Mouse (Mus musculus): ENCODE data around the gene Plppr2. TPM values are rescaled to one million over a fixed set of nuclear protein-coding genes. Genes with fewer than 3 reads are reported as not detected.

Plppr2 gene
- polyA plus RNA-seq (2012; rRNA removed) (2.6 and 3.9 TPM in 2 replicates), polyA plus RNA-seq (2014; fragmentation: Nextera tagmentation; extraction: Ambion mirVana) (0.99 and 1.3 TPM in 2 replicates)

DNA sequence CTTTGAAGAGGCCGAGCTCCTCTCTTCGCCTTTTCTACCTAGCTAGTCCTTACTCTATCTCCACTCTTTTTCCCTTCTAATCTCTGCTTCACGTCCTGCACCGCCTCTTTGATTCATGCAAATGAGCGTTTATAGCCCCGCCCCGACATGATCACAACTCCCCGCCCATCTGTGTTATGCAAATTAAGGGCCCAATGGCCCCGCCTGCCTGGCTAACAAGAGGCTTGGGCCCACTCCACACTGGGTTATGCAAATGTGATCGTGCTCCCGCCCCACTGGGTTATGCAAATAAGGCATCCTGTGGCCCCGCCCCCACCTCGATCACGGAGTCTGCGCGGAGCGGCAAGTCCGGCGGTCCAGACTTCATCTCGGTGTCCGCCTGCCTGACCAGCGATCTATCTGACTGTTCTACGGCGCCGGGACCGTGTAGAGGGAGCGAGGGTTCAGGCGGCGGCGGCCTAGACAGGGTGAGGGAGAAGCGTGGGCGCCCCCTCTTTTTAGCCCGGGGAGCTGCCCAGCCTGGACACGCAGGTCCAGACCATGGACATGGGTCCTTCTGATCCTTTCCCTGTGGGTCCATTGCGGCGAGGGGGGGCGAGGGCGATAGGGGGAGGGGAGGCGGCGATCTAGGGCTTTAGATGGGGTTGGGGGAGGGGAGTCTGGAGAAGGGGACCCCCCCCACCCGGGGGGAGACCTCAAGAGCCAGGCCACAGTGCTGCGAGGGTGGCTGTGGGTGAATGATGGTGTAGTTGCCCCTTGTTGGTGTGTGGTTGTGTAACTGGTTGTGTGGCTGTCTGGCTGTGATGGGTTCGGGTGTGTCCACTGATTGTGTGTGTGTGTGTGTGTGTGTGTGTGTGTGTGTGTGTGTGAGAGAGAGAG, at the start of gene Plppr2:
Plppr2 (plus strand) TSS at position 342 of the 879 bp plus-strand sequence.
- H3K4me2 ChIP-seq (ENCODE audit: low read depth) = peak within 1 kb of the TSS; percentile 67
- H3K4me3 ChIP-seq (ENCODE audit: insufficient read depth in 1 of 2, low read depth in 2 of 2, low read length in 2 of 2) = peak within 1 kb of the TSS; percentile 38 to 43
- ATAC-seq (ENCODE audit: insufficient read depth) (peak; percentile 90), DNase-seq (ENCODE audit: low read depth in 3 of 3, low spot score in 3 of 3) (peak; percentile 79 to 81 (median 80))
- 2% methylated on average over 42 of the region's 43 CpGs for WGBS (ENCODE audit: insufficient replicate concordance)
- H3K27ac ChIP-seq = no peak within 1 kb of the TSS
- TF ChIP-seq CTCF (IDR thresholded peaks at IDR 0.05; ENCODE audit: low read depth) (no peak), EP300 (IDR thresholded peaks at IDR 0.05; ENCODE audit: low read depth) (no peak)
- no peaks in the 10 kb centered on the region; a peak in 2 of 4 replicates for H3K4me1 ChIP-seq (replicated peaks; ENCODE audit: control insufficient read depth in 2 of 2, insufficient read depth in 2 of 2, low read length in 1 of 2)
- H3K9ac ChIP-seq (replicated peaks) = no peak within 1 kb of the TSS
- H3K36me3 ChIP-seq (replicated peaks; ENCODE audit: control insufficient read depth, insufficient read depth, low read depth) = no peaks in the 10 kb centered on the region
- H3K27me3 ChIP-seq (ENCODE audit: control insufficient read depth, insufficient read depth, low read length) = no peaks in the 10 kb centered on the region
- no peaks in the 10 kb centered on the region for H3K9me3 ChIP-seq (ENCODE audit: control insufficient read depth, low read length)

DNA sequence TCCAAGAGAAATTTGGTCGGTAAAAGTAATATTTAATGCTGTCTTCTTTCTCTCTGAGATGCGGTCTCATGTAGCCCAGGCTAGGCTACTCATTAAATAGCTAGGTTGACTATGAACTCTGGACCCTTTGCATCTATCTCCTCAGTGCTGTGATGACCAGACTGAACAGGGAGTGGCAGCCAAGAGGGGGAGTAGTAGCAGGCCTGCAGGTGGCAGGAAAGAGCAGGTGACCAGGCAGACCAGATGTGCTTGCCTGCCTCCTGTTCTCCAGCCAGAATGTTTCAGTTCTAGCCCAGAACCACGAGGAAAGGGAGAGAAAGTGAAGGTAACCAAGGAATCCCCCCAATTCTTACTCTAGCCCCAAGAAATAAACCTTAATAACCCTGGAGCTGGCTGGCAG, 47.6 kb upstream of the Plppr2 start:
- 48% methylated on average over 3 of the region's 3 CpGs for WGBS (ENCODE audit: insufficient replicate concordance)
- no peaks in the 10 kb centered on the region for H3K36me3 ChIP-seq (replicated peaks; ENCODE audit: control insufficient read depth, insufficient read depth, low read depth)
- no peak overlapping the region for H3K4me3 ChIP-seq (ENCODE audit: insufficient read depth in 1 of 2, low read depth in 2 of 2, low read length in 2 of 2)
- no peaks in the 10 kb centered on the region for H3K4me1 ChIP-seq (replicated peaks; ENCODE audit: control insufficient read depth in 2 of 2, insufficient read depth in 2 of 2, low read length in 1 of 2)
- no peaks in the 10 kb centered on the region for H3K9me3 ChIP-seq (ENCODE audit: control insufficient read depth, low read length)
- H3K27ac ChIP-seq = no peak overlapping the region
- TF ChIP-seq CTCF (IDR thresholded peaks at IDR 0.05; ENCODE audit: low read depth) (peak; percentile 53), EP300 (IDR thresholded peaks at IDR 0.05; ENCODE audit: low read depth) (no peak)
- H3K9ac ChIP-seq (replicated peaks) = no peak overlapping the region
- no peaks in the 10 kb centered on the region for H3K27me3 ChIP-seq (ENCODE audit: control insufficient read depth, insufficient read depth, low read length)
- ATAC-seq (ENCODE audit: insufficient read depth) (no peak), DNase-seq (ENCODE audit: low read depth in 3 of 3, low spot score in 3 of 3) (no peak)
- H3K4me2 ChIP-seq (ENCODE audit: low read depth) = no peak overlapping the region

DNA sequence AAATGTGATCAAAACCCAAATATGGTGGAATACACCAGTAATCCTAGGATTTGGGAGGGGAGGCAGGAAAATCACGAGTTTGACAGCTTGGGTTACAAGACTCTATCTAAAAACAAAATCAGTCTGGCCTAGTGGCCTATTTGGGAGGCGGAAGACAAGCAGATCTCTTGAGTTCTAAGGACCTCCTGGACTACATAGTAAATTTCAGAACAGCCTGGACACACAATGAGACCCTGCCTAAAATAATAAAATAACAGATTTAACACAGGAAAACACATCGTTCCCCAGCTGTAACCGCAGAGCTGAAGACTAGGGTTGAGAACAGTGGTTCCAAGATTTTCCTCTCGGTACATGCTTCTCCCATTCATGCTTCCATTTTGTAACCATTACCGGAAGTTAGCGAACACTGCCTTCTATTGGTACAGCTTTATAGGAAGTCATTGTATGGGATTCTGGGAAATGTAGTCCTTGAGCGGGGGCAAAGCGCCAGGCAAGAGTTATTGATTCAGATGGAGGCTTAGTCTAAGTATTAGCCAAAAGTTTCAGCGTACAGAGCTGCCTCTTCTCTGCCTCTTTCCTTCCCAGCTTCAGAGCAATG, 35.5 kb upstream of the Plppr2 start:
- Histone ChIP-seq H3K9me3 (ENCODE audit: control insufficient read depth, low read length) (no peaks in the 10 kb centered on the region), H3K36me3 (replicated peaks; ENCODE audit: control insufficient read depth, insufficient read depth, low read depth) (no peaks in the 10 kb centered on the region), H3K4me1 (replicated peaks; ENCODE audit: control insufficient read depth in 2 of 2, insufficient read depth in 2 of 2, low read length in 1 of 2) (no peaks in the 10 kb centered on the region; a peak in 2 of 4 replicates), H3K4me3 (ENCODE audit: insufficient read depth in 1 of 2, low read depth in 2 of 2, low read length in 2 of 2) (peak overlapping the region; percentile 48 to 54), H3K4me2 (ENCODE audit: low read depth) (peak overlapping the region; percentile 62), H3K27ac (no peak overlapping the region), H3K9ac (replicated peaks) (no peak overlapping the region), H3K27me3 (ENCODE audit: control insufficient read depth, insufficient read depth, low read length) (no peaks in the 10 kb centered on the region)
- WGBS (ENCODE audit: insufficient replicate concordance) = 12% methylated on average over 10 of the region's 10 CpGs
- ATAC-seq (ENCODE audit: insufficient read depth) = peak; percentile 48; the same call in 1 of the 2 replicates
- peak; percentile 50 to 64 (median 54) for DNase-seq (ENCODE audit: low read depth in 3 of 3, low spot score in 3 of 3)
- TF ChIP-seq EP300 (IDR thresholded peaks at IDR 0.05; ENCODE audit: low read depth) (no peak), CTCF (IDR thresholded peaks at IDR 0.05; ENCODE audit: low read depth) (peak; percentile 10; the same call in 1 of the 2 replicates)

DNA sequence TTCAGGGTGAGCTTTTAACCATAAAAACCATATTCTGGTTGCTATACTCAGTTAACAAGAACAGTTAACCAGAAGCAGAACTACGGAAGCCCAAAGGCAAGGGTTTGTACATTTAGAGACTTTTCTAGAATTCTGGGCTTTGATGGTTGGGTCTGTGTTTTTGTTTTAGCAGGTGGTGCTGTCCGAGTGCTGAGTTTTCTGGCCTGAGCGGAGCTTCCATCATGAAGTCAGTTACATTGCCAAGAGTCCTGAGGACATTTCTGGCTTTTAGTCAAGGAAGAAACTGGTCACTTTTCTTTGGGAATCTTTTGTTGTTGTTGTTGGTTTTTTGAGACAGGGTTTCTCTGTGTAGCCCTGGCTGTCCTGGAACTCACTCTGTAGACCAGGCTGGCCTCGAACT, 32.8 kb upstream of the Plppr2 start:
- 61% methylated on average over 4 of the region's 4 CpGs for WGBS (ENCODE audit: insufficient replicate concordance)
- ATAC-seq (ENCODE audit: insufficient read depth) = no peak

DNA sequence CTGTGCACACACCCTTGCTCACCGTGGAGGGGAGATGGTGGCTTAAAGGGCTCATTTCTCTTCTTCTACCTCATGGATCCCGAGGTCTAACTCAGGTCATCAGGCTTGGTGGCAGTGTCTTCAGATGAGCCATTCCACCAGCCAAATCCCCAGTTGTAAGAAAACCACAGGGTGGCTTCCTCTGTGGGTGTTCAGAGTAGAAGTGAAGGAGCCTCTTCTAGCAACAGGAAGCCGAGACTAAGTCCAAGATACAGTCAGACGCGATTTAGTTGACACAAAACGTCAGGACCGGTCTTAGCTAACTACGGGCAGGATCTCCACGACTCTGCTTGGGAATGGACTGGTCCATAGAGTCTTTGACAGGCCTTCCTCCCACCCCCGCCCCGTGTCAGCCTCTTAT, 28.6 kb upstream of the Plppr2 start:
- no peaks in the 10 kb centered on the region for H3K9me3 ChIP-seq (ENCODE audit: control insufficient read depth, low read length)
- H3K4me3 ChIP-seq (ENCODE audit: insufficient read depth in 1 of 2, low read depth in 2 of 2, low read length in 2 of 2) = no peak overlapping the region
- 0 out of 4 replicates have a peak, but pooled peaks cover 0 to 1% of the 10 kb centered on the region in 2 experiments for H3K4me1 ChIP-seq (replicated peaks; ENCODE audit: control insufficient read depth in 2 of 2, insufficient read depth in 2 of 2, low read length in 1 of 2)
- ATAC-seq (ENCODE audit: insufficient read depth) = no peak
- H3K9ac ChIP-seq (replicated peaks) = no peak overlapping the region
- no peak overlapping the region for H3K4me2 ChIP-seq (ENCODE audit: low read depth)
- H3K27ac ChIP-seq = no peak overlapping the region
- DNase-seq (ENCODE audit: low read depth in 3 of 3, low spot score in 3 of 3) = no peak
- H3K36me3 ChIP-seq (replicated peaks; ENCODE audit: control insufficient read depth, insufficient read depth, low read depth) = no peaks in the 10 kb centered on the region
- TF ChIP-seq CTCF (IDR thresholded peaks at IDR 0.05; ENCODE audit: low read depth) = no peak
- no peaks in the 10 kb centered on the region for H3K27me3 ChIP-seq (ENCODE audit: control insufficient read depth, insufficient read depth, low read length)
- 18% methylated on average over 11 of the region's 11 CpGs for WGBS (ENCODE audit: insufficient replicate concordance)

More for the DNA sequence above, 32.8 kb upstream of the Plppr2 start:
- Histone ChIP-seq H3K27ac (no peak overlapping the region), H3K9me3 (ENCODE audit: control insufficient read depth, low read length) (no peaks in the 10 kb centered on the region), H3K4me3 (ENCODE audit: insufficient read depth in 1 of 2, low read depth in 2 of 2, low read length in 2 of 2) (no peak overlapping the region), H3K36me3 (replicated peaks; ENCODE audit: control insufficient read depth, insufficient read depth, low read depth) (no peaks in the 10 kb centered on the region), H3K9ac (replicated peaks) (no peak overlapping the region), H3K4me2 (ENCODE audit: low read depth) (no peak overlapping the region), H3K27me3 (ENCODE audit: control insufficient read depth, insufficient read depth, low read length) (no peaks in the 10 kb centered on the region), H3K4me1 (replicated peaks; ENCODE audit: control insufficient read depth in 2 of 2, insufficient read depth in 2 of 2, low read length in 1 of 2) (peaks cover 0 to 1% of the 10 kb centered on the region in 2 experiments; a peak in 2 of 4 replicates)
- DNase-seq (ENCODE audit: low read depth in 3 of 3, low spot score in 3 of 3) = no peak
- no peak for TF ChIP-seq EP300 (IDR thresholded peaks at IDR 0.05; ENCODE audit: low read depth)
- no peak for TF ChIP-seq CTCF (IDR thresholded peaks at IDR 0.05; ENCODE audit: low read depth)

All from liver, embryonic 14.5 days (tissue).